Mouse (Mus musculus) embryonic fibroblast, embryonic 13.5 days (primary cell): ENCODE measurements around the gene Hist1h3d. TPM values are rescaled to one million over a fixed set of nuclear protein-coding genes. Genes with fewer than 3 reads are reported as not detected.
"Not testable (repeated sequence)": the region's sequence is repeated elsewhere in the genome, so short reads cannot be mapped to it uniquely, and the experiment has no call there.

Source experiments
- H3K27ac ChIP-seq: 2 replicates; pipeline ENCODE4 v1.5.1; 2012; ENCODE audit warnings: low read length, control low read depth, inconsistent platforms; ENCODE audit not compliant: insufficient read depth
- H3K4me1 ChIP-seq: 2 replicates; pipeline ENCODE4 v1.6.1; 2011; ENCODE audit warnings: low read length; ENCODE audit not compliant: control insufficient read depth, insufficient read depth
- H3K4me3 ChIP-seq: 2 replicates; pipeline ENCODE4 v1.5.1; 2011; ENCODE audit warnings: mild to moderate bottlenecking, control low read depth, low read length; ENCODE audit not compliant: insufficient read depth
- CTCF ChIP-seq: IDR thresholded peaks from 2 replicates; pipeline ENCODE4 v1.5.1; 2011; ENCODE audit warnings: mild to moderate bottlenecking, control low read depth, low read length, moderate library complexity, borderline replicate concordance; ENCODE audit not compliant: insufficient read depth
- POLR2A ChIP-seq: IDR thresholded peaks from 2 replicates; pipeline ENCODE4 v1.6.1; 2011; ENCODE audit warnings: low read depth, mild to moderate bottlenecking, control low read depth, low read length, moderate library complexity
- polyA plus RNA-seq: library from polyadenylated mRNA; stranded (reverse); fragments of >200 nt; gene quantifications from 2 replicates; pipeline ENCODE4 v1.2.4, GENCODE M21; 2011; ENCODE audit warnings: low read depth; ENCODE audit not compliant: missing spikeins, insufficient read length

Gene Hist1h3d
- polyA plus RNA-seq, 1 experiment = 5.1 TPM

GRCm38 (mm10) chr13:23564482-23564881 is 11.1 kb upstream of the Hist1h3d start:
- no peak overlapping the region for H3K27ac ChIP-seq
- no peak overlapping the region for H3K4me3 ChIP-seq
- H3K4me1 ChIP-seq = no peaks in the 10 kb centered on the region
- TF ChIP-seq CTCF (no peak), POLR2A (no peak)

GRCm38 (mm10) chr13:23570261-23571021 is 5.1 kb upstream of the Hist1h3d start:
- not testable (repeated sequence) for H3K4me1 ChIP-seq
- Histone ChIP-seq H3K4me3 (peak overlapping the region; percentile 24), H3K27ac (peak overlapping the region; percentile 84)
- TF ChIP-seq POLR2A = peak; percentile 75; the same call in 1 of the 2 replicates

GRCm38 (mm10) chr13:23571022-23571503 is 4.5 kb upstream of the Hist1h3d start, which contains the start of the genes Hist1h2ae and Hist1h2bg:
Gene Hist1h2ae (minus strand): TSS chr13:23571220.
Gene Hist1h2bg (plus strand): TSS chr13:23571396.
- Histone ChIP-seq H3K4me3 (peak within 1 kb of the TSS; percentile 65), H3K27ac (peak within 1 kb of the TSS; percentile 85), H3K4me1 (no peaks in the 10 kb centered on the region)
- no peak for TF ChIP-seq CTCF
- TF ChIP-seq POLR2A = peak; percentile 66; the same call in 1 of the 2 replicates

GRCm38 (mm10) chr13:23571504-23572217 is 3.9 kb upstream of the Hist1h3d start:
- Histone ChIP-seq H3K27ac (peak overlapping the region; percentile 85), H3K4me3 (peak overlapping the region; percentile 65)
- peak; percentile 80 for TF ChIP-seq POLR2A
- H3K4me1 ChIP-seq = not testable (repeated sequence)

- peak overlapping the region; percentile 92 for H3K27ac ChIP-seq
- H3K4me3 ChIP-seq = peak overlapping the region; percentile 35
- TF ChIP-seq POLR2A (peak; percentile 57; the same call in 1 of the 2 replicates), CTCF (no peak)
- no peaks in the 10 kb centered on the region for H3K4me1 ChIP-seq
These were observed 3.1 kb upstream of the Hist1h3d start for GRCm38 (mm10) chr13:23572218-23573033.

GRCm38 (mm10) chr13:23573034-23573897 is 2.3 kb upstream of the Hist1h3d start:
- TF ChIP-seq POLR2A = peak; percentile 42; the same call in 1 of the 2 replicates
- Histone ChIP-seq H3K4me3 (peak overlapping the region; percentile 49), H3K27ac (peak overlapping the region; percentile 92)
- not testable (repeated sequence) for H3K4me1 ChIP-seq

GRCm38 (mm10) chr13:23573898-23574524 is 1.6 kb upstream of the Hist1h3d start, which contains the start of the genes Hist1h2bf and Hist1h2ad:
Gene Hist1h2bf (minus strand): TSS chr13:23574196.
Gene Hist1h2ad (plus strand): TSS chr13:23574381.
- not testable (repeated sequence) for H3K4me1 ChIP-seq
- H3K4me3 ChIP-seq = peak within 1 kb of the TSS; percentile 49

GRCm38 (mm10) chr13:23574546-23575170 is 905 bp upstream of the Hist1h3d start:
- peak; percentile 65; the same call in 1 of the 2 replicates for TF ChIP-seq POLR2A
- Histone ChIP-seq H3K27ac (peak overlapping the region; percentile 85), H3K4me3 (peak overlapping the region; percentile 13; the same call in 1 of the 2 replicates)
- H3K4me1 ChIP-seq = not testable (repeated sequence)

More at GRCm38 (mm10) chr13:23573898-23574524, 1.6 kb upstream of the Hist1h3d start, which contains the start of the genes Hist1h2bf and Hist1h2ad:
- H3K27ac ChIP-seq = peak within 1 kb of the TSS; percentile 92
- TF ChIP-seq POLR2A = peak; percentile 69; the same call in 1 of the 2 replicates
